Mouse (Mus musculus): ENCODE data around the gene Susd1. TPM values are rescaled to one million over a fixed set of nuclear protein-coding genes. Genes with fewer than 3 reads are reported as not detected.

The Susd1 gene
- polyA plus RNA-seq, 1 experiment = 9.7 TPM

DNA sequence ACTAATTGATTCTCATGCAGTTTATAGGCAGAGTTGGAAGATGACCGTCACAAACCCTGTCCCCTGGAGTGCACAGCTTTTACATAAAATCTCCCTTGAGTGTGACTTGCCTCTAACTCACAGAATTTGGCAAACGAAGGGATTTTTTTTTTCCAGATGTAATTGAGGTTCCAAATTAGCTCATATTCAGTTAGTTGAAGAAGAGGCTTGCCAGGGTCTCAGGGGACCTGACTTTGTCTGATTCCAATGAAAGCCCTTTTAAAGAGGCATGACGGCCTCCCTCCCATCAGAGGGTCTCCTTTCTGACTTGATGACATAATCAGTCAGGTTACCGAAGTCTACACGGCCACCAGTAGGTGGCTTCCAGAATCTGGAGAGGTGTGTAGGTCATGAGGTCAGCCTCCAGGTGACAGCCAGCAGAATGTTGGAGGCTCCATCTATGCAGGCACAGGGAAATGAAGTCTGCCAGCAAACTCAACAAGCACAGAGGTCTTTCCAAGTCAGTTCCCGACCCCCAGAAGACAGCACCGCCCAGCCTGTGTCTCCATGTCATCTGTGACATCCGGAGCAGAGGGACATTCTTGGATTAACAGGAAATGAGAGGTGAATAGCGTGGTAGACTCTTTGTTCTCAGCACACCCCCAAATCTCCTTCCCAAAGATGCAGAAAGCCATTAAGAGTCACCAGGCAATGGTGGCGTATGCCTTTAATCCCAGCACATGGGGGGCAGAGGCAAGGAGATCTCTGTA, 130.4 kb downstream of the Susd1 start:
- no peak for TF ChIP-seq EP300 (IDR thresholded peaks at IDR 0.05; ENCODE audit: insufficient read depth, low read depth, low read length)
- no peak for TF ChIP-seq POLR2A (IDR thresholded peaks at IDR 0.05; ENCODE audit: insufficient read depth, low read length)
- no peak for TF ChIP-seq CTCF (IDR thresholded peaks at IDR 0.05; ENCODE audit: low read depth, low read length)
- Histone ChIP-seq H3K4me1 (ENCODE audit: control insufficient read depth, insufficient read depth, low read length) (no peaks in the 10 kb centered on the region), H3K27ac (ENCODE audit: insufficient read depth, low read length) (no peak overlapping the region), H3K9ac (ENCODE audit: low read depth, poor library complexity, severe bottlenecking) (no peak overlapping the region), H3K4me3 (ENCODE audit: low read depth, low read length) (no peak overlapping the region), H3K36me3 (ENCODE audit: control insufficient read depth, insufficient read depth, low read length, poor library complexity, severe bottlenecking) (no peaks in the 10 kb centered on the region), H3K9me3 (replicated peaks; ENCODE audit: control insufficient read depth, insufficient read depth, low read length, poor library complexity, severe bottlenecking) (no peaks in the 10 kb centered on the region), H3K27me3 (ENCODE audit: control insufficient read depth, insufficient read depth, low read length, poor library complexity, severe bottlenecking) (no peaks in the 10 kb centered on the region)

DNA sequence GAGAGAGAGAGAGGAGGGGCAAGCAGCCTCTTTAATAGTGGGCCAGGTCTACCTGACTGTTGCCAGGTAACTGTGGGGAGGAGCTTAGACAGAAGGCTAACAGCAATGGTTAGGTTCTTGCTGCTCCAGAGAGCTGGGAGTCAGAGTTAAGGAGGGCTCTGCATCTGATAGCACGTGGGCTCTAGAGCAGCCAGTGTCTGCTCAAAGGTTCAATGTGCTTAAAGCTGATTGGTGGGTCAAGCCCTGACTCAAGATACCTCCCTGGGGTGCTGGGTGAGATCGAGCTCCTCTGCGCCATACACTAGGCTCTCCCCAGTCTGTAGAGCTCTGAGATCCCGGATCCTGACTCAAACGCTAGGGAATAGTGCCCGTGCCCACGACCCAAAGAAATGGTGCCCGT, 136.0 kb downstream of the Susd1 start:
- TF ChIP-seq CTCF (IDR thresholded peaks at IDR 0.05; ENCODE audit: low read depth, low read length) = no peak
- TF ChIP-seq EP300 (IDR thresholded peaks at IDR 0.05; ENCODE audit: insufficient read depth, low read depth, low read length) = no peak
- TF ChIP-seq POLR2A (IDR thresholded peaks at IDR 0.05; ENCODE audit: insufficient read depth, low read length) = no peak
- H3K27ac ChIP-seq (ENCODE audit: insufficient read depth, low read length) = no peak overlapping the region
- H3K4me1 ChIP-seq (ENCODE audit: control insufficient read depth, insufficient read depth, low read length) = no peaks in the 10 kb centered on the region
- H3K9ac ChIP-seq (ENCODE audit: low read depth, poor library complexity, severe bottlenecking) = no peak overlapping the region
- H3K27me3 ChIP-seq (ENCODE audit: control insufficient read depth, insufficient read depth, low read length, poor library complexity, severe bottlenecking) = no peaks in the 10 kb centered on the region
- H3K36me3 ChIP-seq (ENCODE audit: control insufficient read depth, insufficient read depth, low read length, poor library complexity, severe bottlenecking) = no peaks in the 10 kb centered on the region
- H3K9me3 ChIP-seq (replicated peaks; ENCODE audit: control insufficient read depth, insufficient read depth, low read length, poor library complexity, severe bottlenecking) = no peaks in the 10 kb centered on the region
- H3K4me3 ChIP-seq (ENCODE audit: low read depth, low read length) = no peak overlapping the region

DNA sequence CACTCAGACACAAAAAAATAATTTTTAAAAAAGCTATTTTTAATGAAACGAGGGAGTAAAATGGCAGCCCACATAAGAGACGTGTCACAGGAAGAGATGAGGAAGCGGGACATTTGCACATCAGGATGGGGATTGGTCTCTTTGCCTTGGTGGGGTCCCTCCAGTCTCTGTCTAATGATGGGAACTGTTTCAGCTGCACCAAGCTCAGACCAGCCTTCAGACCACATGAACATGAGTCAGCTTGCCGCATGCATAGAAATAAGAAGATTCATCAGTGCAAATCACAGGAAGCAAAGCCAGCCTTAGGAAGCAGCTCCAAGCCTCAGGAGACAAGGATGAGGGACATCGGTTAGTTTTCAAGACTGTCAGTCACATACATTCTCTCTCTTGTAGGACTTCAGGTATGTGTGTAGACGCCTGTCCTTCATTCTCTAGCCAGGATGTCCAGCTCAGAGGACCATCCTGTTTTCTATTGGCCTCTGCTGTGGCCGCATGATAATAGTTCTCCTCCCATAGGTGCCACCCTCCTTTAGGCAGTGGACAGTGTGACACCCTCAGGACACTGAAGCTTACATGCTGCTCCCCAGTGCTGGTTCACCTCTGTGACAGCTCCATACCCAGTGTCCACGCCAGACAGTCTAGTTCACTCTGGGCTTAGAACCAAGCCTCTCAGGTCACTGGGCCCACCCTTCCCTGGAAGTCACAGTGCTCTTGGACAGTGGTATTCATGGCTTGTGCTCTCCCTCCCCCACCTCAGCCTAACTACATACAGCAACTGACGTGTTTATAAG, 137.2 kb downstream of the Susd1 start:
- H3K4me3 ChIP-seq (ENCODE audit: low read depth, low read length) = no peak overlapping the region
- H3K27me3 ChIP-seq (ENCODE audit: control insufficient read depth, insufficient read depth, low read length, poor library complexity, severe bottlenecking) = no peaks in the 10 kb centered on the region
- no peaks in the 10 kb centered on the region for H3K4me1 ChIP-seq (ENCODE audit: control insufficient read depth, insufficient read depth, low read length)
- no peak for TF ChIP-seq POLR2A (IDR thresholded peaks at IDR 0.05; ENCODE audit: insufficient read depth, low read length)
- no peak for TF ChIP-seq EP300 (IDR thresholded peaks at IDR 0.05; ENCODE audit: insufficient read depth, low read depth, low read length)
- no peak for TF ChIP-seq CTCF (IDR thresholded peaks at IDR 0.05; ENCODE audit: low read depth, low read length)
- H3K27ac ChIP-seq (ENCODE audit: insufficient read depth, low read length) = no peak overlapping the region
- H3K9ac ChIP-seq (ENCODE audit: low read depth, poor library complexity, severe bottlenecking) = no peak overlapping the region
- H3K36me3 ChIP-seq (ENCODE audit: control insufficient read depth, insufficient read depth, low read length, poor library complexity, severe bottlenecking) = no peaks in the 10 kb centered on the region
- no peaks in the 10 kb centered on the region for H3K9me3 ChIP-seq (replicated peaks; ENCODE audit: control insufficient read depth, insufficient read depth, low read length, poor library complexity, severe bottlenecking)

DNA sequence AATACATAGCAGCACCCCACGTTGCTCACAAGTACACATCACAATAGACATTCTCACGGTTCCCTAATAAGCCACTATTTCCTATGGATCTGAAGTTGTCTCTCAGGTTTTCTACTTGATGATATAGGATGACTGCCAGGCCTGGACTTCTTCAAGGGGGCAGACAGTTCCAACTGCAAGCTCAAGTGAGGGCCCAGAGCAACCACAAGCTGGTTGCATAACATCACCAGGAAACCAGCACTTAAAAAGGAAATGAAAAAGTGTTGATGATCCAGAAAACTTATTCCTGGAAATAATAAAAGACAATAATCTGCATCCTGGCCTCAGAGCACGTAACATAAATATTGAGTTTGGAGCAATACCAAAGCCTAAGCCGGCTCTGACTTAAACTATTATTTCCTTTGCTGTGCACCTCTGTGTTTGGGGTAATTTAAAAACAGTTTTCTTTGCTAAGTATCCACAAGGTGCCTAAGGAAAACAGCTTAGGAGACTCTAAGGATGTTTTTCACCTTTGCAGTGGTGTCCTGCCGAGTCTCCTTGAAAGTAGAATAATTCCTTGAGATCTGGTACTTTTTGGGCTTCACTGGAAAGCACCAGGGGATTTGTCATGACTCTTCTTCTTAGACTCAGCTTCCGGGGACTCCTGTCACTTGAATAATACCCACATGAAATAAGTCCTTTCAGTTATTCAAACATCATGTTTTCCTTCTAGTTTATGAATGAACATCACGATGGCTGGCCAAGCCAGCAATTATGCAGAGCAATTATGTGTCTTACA, 139.5 kb downstream of the Susd1 start:
- Histone ChIP-seq H3K27me3 (ENCODE audit: control insufficient read depth, insufficient read depth, low read length, poor library complexity, severe bottlenecking) (no peaks in the 10 kb centered on the region), H3K27ac (ENCODE audit: insufficient read depth, low read length) (no peak overlapping the region), H3K4me1 (ENCODE audit: control insufficient read depth, insufficient read depth, low read length) (no peaks in the 10 kb centered on the region), H3K9me3 (replicated peaks; ENCODE audit: control insufficient read depth, insufficient read depth, low read length, poor library complexity, severe bottlenecking) (no peaks in the 10 kb centered on the region), H3K9ac (ENCODE audit: low read depth, poor library complexity, severe bottlenecking) (no peak overlapping the region), H3K4me3 (ENCODE audit: low read depth, low read length) (no peak overlapping the region), H3K36me3 (ENCODE audit: control insufficient read depth, insufficient read depth, low read length, poor library complexity, severe bottlenecking) (no peaks in the 10 kb centered on the region)
- TF ChIP-seq CTCF (IDR thresholded peaks at IDR 0.05; ENCODE audit: low read depth, low read length) (no peak), EP300 (IDR thresholded peaks at IDR 0.05; ENCODE audit: insufficient read depth, low read depth, low read length) (no peak), POLR2A (IDR thresholded peaks at IDR 0.05; ENCODE audit: insufficient read depth, low read length) (no peak)

DNA sequence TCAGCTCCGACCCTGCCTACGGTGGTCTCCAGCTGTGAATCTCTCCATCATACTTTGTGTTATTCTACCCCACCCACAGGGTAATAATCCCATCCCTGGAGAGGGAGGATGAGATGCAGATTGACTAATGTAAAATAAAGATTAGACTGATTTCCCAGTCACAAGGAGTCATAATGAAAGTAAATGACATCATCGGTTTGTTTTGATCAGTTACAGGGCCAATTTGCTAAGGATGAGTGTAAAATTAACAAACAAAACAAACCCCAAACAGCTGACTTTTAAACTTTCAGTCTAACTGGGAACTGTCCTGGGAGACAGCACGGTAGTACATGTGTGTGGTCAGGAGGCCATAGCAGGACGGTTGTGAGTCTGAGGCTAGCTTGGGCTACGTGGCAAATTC, 143.3 kb downstream of the Susd1 start:
- no peak for TF ChIP-seq POLR2A (IDR thresholded peaks at IDR 0.05; ENCODE audit: insufficient read depth, low read length)
- TF ChIP-seq EP300 (IDR thresholded peaks at IDR 0.05; ENCODE audit: insufficient read depth, low read depth, low read length) = no peak
- TF ChIP-seq CTCF (IDR thresholded peaks at IDR 0.05; ENCODE audit: low read depth, low read length) = no peak
- Histone ChIP-seq H3K4me3 (ENCODE audit: low read depth, low read length) (no peak overlapping the region), H3K27ac (ENCODE audit: insufficient read depth, low read length) (no peak overlapping the region), H3K4me1 (ENCODE audit: control insufficient read depth, insufficient read depth, low read length) (no peaks in the 10 kb centered on the region), H3K9ac (ENCODE audit: low read depth, poor library complexity, severe bottlenecking) (no peak overlapping the region), H3K27me3 (ENCODE audit: control insufficient read depth, insufficient read depth, low read length, poor library complexity, severe bottlenecking) (no peaks in the 10 kb centered on the region), H3K36me3 (ENCODE audit: control insufficient read depth, insufficient read depth, low read length, poor library complexity, severe bottlenecking) (no peaks in the 10 kb centered on the region), H3K9me3 (replicated peaks; ENCODE audit: control insufficient read depth, insufficient read depth, low read length, poor library complexity, severe bottlenecking) (no peaks in the 10 kb centered on the region)
